Mouse (Mus musculus) C2C12 (cell line): Measurements from ENCODE around the gene Alkbh3. TPM values are rescaled to one million over a fixed set of nuclear protein-coding genes. Genes with fewer than 3 reads are reported as not detected.

ENCODE experiments used
- H3K27me3 ChIP-seq: one replicate; pipeline ENCODE4 v1.6.1; 2011; ENCODE audit not compliant: control insufficient read depth, insufficient read depth, insufficient read length
- H3K36me3 ChIP-seq: one replicate; pipeline ENCODE4 v1.6.1; 2011; ENCODE audit not compliant: control insufficient read depth, insufficient read depth
- H3K4me3 ChIP-seq: one replicate; pipeline ENCODE4 v1.5.1; 2011; ENCODE audit warnings: mild to moderate bottlenecking, control low read depth; ENCODE audit not compliant: poor library complexity, insufficient read depth, severe bottlenecking
- H3K79me2 ChIP-seq: one replicate; pipeline ENCODE4 v1.6.1; 2011; ENCODE audit not compliant: control insufficient read depth, insufficient read depth
- H3K79me3 ChIP-seq: one replicate; pipeline ENCODE4 v1.6.1; 2011; ENCODE audit warnings: low read depth, control low read depth
- H3ac ChIP-seq: one replicate; pipeline ENCODE3; 2011; ENCODE audit warnings: low read depth; ENCODE audit not compliant: control insufficient read depth, insufficient read length
- CEBPB ChIP-seq: IDR thresholded peaks from one replicate; pipeline ENCODE4 v1.6.1; 2011; ENCODE audit warnings: low read depth, mild to moderate bottlenecking, control low read depth, moderate library complexity
- CTCF ChIP-seq: IDR thresholded peaks from one replicate; pipeline ENCODE4 v1.5.1; 2011; ENCODE audit not compliant: control insufficient read depth, insufficient read depth, insufficient read length
- FOSL1 ChIP-seq: IDR thresholded peaks from one replicate; pipeline ENCODE4 v1.8.0; 2011; ENCODE audit warnings: mild to moderate bottlenecking, low read length; ENCODE audit not compliant: poor library complexity, insufficient read depth, severe bottlenecking
- MAX ChIP-seq: IDR thresholded peaks from one replicate; pipeline ENCODE4 v1.6.1; 2011; ENCODE audit warnings: mild to moderate bottlenecking, control low read depth
- MYOD1 ChIP-seq: IDR thresholded peaks from one replicate; pipeline ENCODE4 v1.6.1; 2011; ENCODE audit warnings: low read depth; ENCODE audit not compliant: control insufficient read depth, insufficient read length
- MYOG ChIP-seq: IDR thresholded peaks from one replicate; pipeline ENCODE4 v1.6.1; 2011; ENCODE audit not compliant: control insufficient read depth, insufficient read length; ENCODE audit errors: extremely low read depth
- USF1 ChIP-seq: IDR thresholded peaks from one replicate; pipeline ENCODE4 v1.6.1; 2011; ENCODE audit warnings: low read depth, mild to moderate bottlenecking, control low read depth, moderate library complexity
- polyA plus RNA-seq: library from polyadenylated mRNA; unstranded; fragments of >200 nt; fragmentation: generic; extraction: Trizol; gene quantifications from one replicate; pipeline ENCODE4 v1.2.1, GENCODE M21; 2012; ENCODE audit warnings: missing spikeins

Gene Alkbh3
- polyA plus RNA-seq, 1 experiment = 57.2 TPM

DNA sequence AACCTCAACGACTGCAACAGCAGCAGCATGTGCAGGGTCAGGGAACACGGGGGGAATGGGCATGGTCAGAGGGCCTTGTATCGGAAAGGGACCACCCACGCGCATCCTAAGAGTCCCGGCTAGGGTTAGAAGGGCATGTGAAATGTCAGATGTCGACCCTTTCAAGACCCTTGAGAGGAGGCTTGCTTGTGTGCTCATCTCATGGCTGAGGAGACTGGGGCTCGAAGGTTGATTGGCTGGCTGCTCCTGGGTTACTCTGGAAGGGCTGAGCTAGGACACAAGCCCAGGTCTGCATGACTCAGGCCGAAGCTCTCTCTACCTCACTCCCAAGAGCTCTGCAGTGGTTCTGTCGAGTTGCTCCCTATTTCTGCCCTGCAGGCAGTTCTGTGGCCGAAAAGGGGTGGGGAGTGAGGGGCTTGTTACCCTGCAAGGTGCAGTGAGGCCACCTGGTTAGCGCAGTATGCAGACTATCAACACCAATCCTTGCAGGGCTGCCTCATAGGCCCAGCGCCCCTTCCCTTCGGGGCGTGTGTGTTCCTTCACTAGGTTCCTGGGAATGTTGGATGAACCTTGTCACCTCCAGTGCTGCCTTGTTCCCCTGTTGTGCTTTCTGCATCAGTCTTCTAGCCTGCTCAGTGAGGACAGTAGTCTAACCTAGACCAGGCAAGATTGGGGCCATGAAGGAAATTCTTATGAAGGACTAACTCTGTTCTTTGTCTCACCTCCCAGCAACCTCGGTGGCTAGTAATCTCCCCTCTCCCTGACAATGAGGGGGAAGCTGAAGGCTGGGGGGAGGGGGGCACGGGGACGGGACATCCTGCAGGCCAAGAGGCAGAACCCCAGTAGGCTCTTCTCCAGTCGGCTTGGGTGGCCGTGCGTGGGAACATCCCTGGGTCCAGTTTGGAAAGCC lies 34.8 kb downstream of the Alkbh3 start:
- Histone ChIP-seq H3K4me3 (no peak overlapping the region), H3K79me2 (no peaks in the 10 kb centered on the region), H3K27me3 (peaks cover 5% of the 10 kb centered on the region), H3ac (no peak overlapping the region), H3K79me3 (no peaks in the 10 kb centered on the region), H3K36me3 (peaks cover 3% of the 10 kb centered on the region)
- TF ChIP-seq FOSL1 (no peak), MYOD1 (no peak), USF1 (no peak), MYOG (no peak), CTCF (no peak), MAX (no peak), CEBPB (no peak)

DNA sequence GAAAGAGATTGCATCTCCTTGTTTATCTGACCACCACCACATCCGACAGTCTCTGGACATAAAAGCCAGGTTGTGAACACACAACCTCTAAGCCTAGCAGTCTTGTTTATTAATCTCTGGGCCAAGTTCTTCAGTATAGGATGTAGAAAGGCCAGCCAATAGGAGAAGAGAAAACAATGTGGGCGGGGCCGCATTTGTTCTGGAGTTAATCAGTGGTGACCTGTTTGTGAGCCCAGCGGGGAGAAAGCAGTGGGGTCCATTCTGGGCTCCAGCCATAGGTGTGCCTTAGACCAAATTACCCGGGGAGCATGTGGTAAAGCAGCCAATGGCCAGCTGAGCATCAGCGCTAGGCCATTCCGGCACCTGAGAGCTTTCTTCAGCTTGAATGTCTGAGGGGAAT lies 35.6 kb downstream of the Alkbh3 start:
- H3K79me3 ChIP-seq = no peaks in the 10 kb centered on the region
- TF ChIP-seq CEBPB (no peak), FOSL1 (no peak), USF1 (no peak), CTCF (no peak)

DNA sequence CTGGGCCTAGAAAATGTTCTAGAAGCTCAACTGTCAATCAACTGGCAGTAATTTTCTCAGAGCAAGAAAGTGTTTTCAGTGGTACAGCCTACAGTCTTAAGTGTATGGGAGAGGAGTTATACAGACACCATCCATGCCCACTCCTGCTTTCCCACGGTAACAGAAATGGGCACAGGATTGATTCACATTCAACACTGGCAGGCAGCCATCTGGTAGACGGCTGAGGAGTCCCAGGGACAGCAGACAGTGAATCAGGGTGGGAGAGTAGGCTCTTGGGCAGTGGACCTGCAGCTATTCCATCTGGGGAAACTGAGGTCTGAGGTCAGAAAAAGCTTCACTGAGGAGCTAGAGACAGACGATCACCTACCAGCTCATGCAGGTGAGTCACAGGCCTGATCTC lies 39.0 kb downstream of the Alkbh3 start:
- Histone ChIP-seq H3K79me3 (no peaks in the 10 kb centered on the region), H3K36me3 (no peaks in the 10 kb centered on the region), H3K4me3 (no peak overlapping the region), H3ac (no peak overlapping the region), H3K27me3 (peaks cover 5% of the 10 kb centered on the region), H3K79me2 (no peaks in the 10 kb centered on the region)
- TF ChIP-seq CEBPB (no peak), FOSL1 (no peak), CTCF (no peak), MAX (no peak), USF1 (no peak), MYOD1 (no peak), MYOG (no peak)

More for the DNA sequence above, 35.6 kb downstream of the Alkbh3 start:
- Histone ChIP-seq H3K79me2 (no peaks in the 10 kb centered on the region), H3K27me3 (peaks cover 5% of the 10 kb centered on the region), H3K4me3 (no peak overlapping the region), H3ac (no peak overlapping the region), H3K36me3 (no peaks in the 10 kb centered on the region)

DNA sequence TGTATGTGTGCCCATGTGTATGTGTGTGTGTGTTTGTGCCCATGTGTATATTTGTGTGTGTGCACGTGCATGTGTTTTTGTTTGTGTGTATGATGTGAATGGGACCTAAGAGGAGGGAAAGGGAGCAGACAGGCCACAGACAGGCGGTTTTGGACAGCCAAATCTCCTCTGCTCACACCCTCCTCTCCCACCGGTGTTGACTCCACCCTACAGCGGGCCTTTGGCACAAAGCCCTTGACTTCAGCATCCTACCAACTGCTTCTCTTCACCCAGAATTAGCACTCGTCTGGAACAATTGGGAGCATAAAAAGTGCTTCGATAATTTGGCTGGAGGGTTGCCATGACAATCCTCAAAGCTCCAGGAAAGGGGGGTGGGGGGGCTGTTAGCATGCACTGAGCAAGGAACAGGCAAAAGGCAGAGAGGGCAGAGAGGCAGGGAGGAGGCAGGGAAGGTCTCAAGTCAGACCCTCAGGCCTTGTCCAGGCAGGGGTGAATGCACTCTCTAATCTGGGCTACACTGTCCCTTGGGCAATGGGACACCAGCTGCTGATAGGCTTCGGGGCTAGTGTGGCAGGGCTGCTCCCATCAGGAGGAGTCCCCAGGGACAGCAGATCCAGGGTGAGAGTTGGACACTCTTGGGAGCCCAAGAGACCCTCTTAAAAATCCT lies 46.0 kb downstream of the Alkbh3 start:
- Histone ChIP-seq H3K36me3 (no peaks in the 10 kb centered on the region), H3K4me3 (no peak overlapping the region), H3K79me3 (no peaks in the 10 kb centered on the region), H3ac (no peak overlapping the region), H3K79me2 (no peaks in the 10 kb centered on the region), H3K27me3 (peaks cover 18% of the 10 kb centered on the region)
- no peak for TF ChIP-seq MYOG

DNA sequence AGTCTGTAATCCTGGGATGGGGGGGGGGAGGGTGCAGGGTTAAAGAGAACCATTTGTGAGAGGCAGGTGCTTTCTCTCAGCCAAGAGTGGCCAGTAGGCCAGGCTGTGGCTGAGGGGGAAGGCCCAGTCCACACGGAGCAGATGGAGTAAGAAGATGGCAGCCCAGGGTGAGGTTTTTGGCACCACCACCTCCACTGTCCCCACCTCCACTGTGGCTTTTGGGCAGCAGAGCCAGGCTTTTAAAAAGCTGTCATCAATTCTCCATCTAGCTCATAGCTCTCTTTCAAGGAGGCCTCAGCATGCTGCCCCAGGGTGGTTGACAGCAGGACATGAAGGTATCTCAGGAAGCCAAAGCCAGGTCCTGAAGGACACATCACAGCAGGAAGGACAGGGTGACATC lies 46.8 kb downstream of the Alkbh3 start:
- Histone ChIP-seq H3ac (no peak overlapping the region), H3K27me3 (peaks cover 18% of the 10 kb centered on the region), H3K36me3 (no peaks in the 10 kb centered on the region), H3K4me3 (no peak overlapping the region), H3K79me3 (no peaks in the 10 kb centered on the region), H3K79me2 (no peaks in the 10 kb centered on the region)
- no peak for TF ChIP-seq MAX
- no peak for TF ChIP-seq MYOD1
- no peak for TF ChIP-seq FOSL1
- no peak for TF ChIP-seq MYOG
- no peak for TF ChIP-seq USF1
- no peak for TF ChIP-seq CTCF
- TF ChIP-seq CEBPB = no peak

DNA sequence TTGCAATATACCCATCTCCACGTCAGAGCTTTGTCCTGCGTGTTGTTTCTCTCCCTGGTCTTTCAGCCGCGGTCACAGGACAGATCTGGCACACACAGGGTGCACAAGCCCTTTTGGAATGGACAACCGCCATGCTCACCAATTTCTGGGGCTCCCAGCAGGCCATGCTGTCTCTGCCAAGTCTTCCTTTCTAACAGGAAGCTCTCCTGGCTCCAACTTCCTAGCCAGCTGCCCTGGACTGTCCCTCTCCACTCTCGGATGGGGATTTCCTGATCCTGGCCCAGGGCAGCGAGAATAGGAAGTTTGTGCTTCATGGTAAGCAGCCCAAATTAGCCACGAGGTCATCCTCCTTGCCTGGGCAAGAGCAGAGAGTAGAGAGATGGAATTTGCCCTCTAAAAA lies 48.9 kb downstream of the Alkbh3 start:
- TF ChIP-seq CEBPB = no peak
- TF ChIP-seq MYOD1 = no peak
- TF ChIP-seq CTCF = no peak
- H3K4me3 ChIP-seq = no peak overlapping the region
- no peaks in the 10 kb centered on the region for H3K79me3 ChIP-seq
- H3K36me3 ChIP-seq = no peaks in the 10 kb centered on the region
- peaks cover 34% of the 10 kb centered on the region for H3K27me3 ChIP-seq
- H3ac ChIP-seq = no peak overlapping the region
- no peaks in the 10 kb centered on the region for H3K79me2 ChIP-seq
